Mouse (Mus musculus): ENCODE measurements around the gene Gm20716.

GRCm38 (mm10) chr2:168233286-168233685 is 3.1 kb upstream of the Gm20716 start:
- TF ChIP-seq POLR2A (IDR thresholded peaks at IDR 0.05; ENCODE audit: insufficient read depth, low read length) (no peak), EP300 (IDR thresholded peaks at IDR 0.05; ENCODE audit: insufficient read depth, low read depth, low read length) (no peak), CTCF (IDR thresholded peaks at IDR 0.05; ENCODE audit: low read depth, low read length) (no peak)

All from ES-Bruce4 (cell line).